Mouse (Mus musculus): ENCODE data around the gene Ddr2.

Gene Ddr2

DNA sequence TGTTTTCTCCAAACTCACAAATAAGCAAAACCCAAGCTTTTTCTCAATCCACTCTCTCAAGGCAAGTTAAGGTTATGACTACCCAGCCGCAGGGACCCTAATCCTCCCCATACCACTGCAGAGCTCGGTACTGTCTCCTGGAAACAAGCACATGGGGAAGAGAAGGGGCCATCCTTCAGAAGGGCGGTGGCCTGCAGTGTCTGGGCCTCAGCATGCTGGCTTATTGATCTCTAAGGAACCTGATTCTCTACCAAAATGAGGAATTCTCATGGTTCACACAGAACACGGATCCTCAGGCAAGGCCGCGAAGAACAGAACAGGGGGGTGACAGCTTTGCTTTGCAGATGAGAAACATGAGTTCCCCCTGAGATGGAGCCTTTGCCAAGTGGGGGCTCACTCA is 159.0 kb downstream of the Ddr2 start:
- intact Hi-C loops (cut with DNase I): no loop called here

DNA sequence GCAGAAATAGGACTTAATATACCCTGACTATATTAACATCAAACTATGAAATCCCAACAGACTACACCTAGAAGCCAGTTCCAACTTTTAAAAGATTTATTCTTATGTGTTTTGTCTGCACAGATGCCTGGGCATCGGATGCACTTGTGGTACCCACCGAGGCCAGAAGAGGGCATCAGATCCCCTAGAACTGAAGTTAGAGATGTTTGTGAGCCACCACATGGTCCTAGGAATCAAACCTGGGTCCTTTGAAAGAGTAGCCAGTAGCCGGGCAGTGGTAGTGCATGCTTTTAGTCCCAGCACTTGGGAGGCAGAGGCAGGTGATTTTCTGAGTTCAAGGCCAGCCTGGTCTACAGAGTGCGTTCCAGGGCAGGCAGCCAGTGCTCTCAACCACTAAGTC is 159.9 kb downstream of the Ddr2 start:
- intact Hi-C loops (cut with DNase I): no loop called here

GRCm38 (mm10) chr1:169949981-169950380 is 160.6 kb downstream of the Ddr2 start:
- intact Hi-C loops (cut with DNase I): loop anchor here (5.0 kb wide), 1 partner anchor 177 kb away; no protein-coding TSS in a partner anchor

DNA sequence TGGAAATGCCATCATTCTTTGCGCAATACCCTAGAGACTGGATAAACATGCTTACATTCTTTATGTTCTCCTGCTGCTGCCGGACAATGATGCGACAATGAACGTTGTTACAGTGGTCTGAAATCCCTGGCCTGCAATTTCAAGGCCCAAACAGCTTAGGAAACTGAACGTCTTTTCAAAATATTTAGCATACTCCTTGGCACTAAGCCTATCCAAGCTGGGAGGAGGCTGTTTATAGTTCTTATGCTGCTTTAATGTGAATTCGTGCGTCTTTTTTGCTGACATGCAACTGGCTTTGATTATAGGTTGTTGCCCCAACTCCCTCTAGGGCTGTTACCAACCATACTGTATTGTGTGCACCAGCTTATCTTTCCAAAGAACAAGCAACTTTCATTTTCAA is 161.7 kb downstream of the Ddr2 start:
- intact Hi-C loops (cut with DNase I): loop anchor here (5.0 kb wide), 1 partner anchor 178 kb away; no protein-coding TSS in a partner anchor

GRCm38 (mm10) chr1:169948280-169948679 is 162.3 kb downstream of the Ddr2 start:
- intact Hi-C loops (cut with DNase I): loop anchor here (5.0 kb wide), 1 partner anchor 179 kb away; no protein-coding TSS in a partner anchor

DNA sequence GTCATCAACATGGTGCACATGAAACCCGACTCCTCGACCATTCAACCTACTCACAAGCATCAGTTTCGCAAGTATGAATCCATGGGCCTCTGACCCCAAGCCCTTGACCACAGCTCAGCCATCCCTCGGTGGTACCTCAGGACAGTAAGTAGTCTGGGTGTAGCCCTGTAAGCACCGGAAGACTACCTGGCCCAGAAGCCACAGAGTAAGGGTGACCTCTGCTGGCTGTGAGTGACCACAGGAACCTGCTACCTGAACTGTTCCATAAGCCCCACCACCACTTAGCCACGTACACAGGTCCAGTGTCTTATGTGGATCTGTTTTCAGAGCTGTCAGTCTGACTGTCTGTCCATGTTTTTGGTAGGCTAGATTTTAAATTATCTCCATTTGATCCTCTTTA is 162.9 kb downstream of the Ddr2 start:
- intact Hi-C loops (cut with DNase I): loop anchor here (5.0 kb wide), 1 partner anchor 180 kb away; no protein-coding TSS in a partner anchor

DNA sequence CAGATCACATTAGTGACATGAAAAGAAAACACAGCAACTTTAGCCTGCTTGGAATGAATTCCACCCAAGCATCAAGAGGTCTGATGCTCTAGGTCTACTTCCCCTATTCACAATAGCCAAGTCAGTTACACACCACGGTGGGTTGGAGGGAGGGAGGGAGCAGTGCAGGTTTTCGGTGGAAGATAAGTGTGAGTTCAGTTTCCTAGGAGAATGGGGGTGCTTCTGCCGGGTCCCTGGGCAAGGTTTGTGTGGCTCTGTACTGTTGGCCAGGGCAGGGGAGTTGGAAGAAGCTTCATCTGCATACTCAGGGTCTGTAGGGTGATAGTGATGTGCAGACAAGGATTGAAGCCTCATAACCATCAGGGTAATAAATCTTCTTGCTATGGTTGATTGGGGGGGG is 164.6 kb downstream of the Ddr2 start:
- intact Hi-C loops (cut with DNase I): loop anchor here (5.0 kb wide), 1 partner anchor 181 kb away; no protein-coding TSS in a partner anchor

- intact Hi-C loops (cut with DNase I): loop anchor here (5.0 kb wide), 2 partner anchors 198 to 267 kb away; no protein-coding TSS in a partner anchor
Observed at GRCm38 (mm10) chr1:169939345-169939744, 171.2 kb downstream of the Ddr2 start.

DNA sequence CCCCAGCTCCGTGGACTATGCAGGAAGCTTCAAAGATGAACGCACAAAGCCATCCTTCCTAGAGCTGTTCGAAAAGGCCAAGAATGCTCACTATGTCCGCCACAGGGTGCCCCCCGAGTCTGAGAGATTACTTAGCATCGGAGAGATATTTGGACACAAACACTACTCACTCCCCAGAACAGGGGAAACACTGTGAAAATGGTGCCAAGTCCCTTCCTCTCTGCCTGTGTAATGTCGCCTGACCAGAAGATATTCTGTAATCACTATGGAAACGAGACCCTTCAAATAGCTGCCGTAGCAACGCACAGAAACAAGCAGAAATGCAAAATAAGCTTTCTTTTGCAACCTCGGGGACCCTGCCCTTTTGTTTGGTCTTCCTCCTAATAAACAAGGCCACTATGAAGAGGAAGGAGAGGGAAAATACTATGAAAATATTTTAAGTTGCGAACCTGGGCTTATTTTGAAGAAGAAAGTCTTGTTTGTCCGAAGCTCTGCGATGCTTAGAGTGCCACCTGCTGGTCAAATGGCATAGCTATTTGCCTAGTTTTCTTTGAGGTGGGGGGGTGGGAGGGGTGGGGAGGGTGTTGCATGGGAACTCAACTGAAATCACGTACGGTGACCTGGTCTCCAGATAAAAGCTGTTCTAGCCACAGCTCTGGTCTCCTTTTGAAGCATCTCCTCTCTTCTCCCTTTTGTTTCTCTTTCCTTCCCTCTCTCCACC is 176.4 kb downstream of the Ddr2 start:
- intact Hi-C loops (cut with DNase I): no loop called here

GRCm38 (mm10) chr1:169932122-169932746 is 178.3 kb downstream of the Ddr2 start:
- intact Hi-C loops (cut with DNase I): no loop called here

GRCm38 (mm10) chr1:169931698-169932097 is 178.9 kb downstream of the Ddr2 start:
- intact Hi-C loops (cut with DNase I): no loop called here

- intact Hi-C loops (cut with DNase I): no loop called here
Observed at GRCm38 (mm10) chr1:169928454-169928971, 182.0 kb downstream of the Ddr2 start, which contains the start of gene Ccdc190. Gene Ccdc190 (plus strand): TSS chr1:169928648.

DNA sequence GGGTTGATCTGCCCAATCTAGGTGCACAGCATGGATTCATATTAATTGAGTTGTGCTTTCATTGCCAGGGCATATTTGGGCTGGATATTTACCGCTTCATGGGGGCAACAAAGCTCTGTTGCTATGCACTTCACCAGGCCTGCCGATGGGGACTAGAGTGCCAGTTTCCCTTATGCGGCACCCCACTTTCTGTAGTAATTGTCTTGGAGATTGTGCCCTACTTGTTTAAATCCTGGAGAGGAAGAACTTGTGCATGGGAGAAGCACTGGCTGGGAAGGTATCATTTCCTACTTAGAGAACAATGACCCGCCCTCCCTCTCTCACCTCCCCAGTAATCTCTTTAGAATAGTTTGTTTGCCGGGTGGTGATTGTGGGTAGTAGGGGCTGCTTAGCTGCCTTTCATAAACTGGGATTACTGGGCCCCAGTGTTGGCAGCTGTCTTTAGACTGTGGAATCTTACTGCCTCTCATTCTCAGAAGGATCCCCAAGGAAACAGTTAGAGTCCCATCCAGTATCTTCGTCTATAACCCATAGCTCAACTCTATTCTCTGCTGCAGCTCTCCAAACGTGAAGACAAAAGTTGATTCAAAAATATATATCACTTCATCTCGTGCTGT is 182.7 kb downstream of the Ddr2 start:
- intact Hi-C loops (cut with DNase I): no loop called here

DNA sequence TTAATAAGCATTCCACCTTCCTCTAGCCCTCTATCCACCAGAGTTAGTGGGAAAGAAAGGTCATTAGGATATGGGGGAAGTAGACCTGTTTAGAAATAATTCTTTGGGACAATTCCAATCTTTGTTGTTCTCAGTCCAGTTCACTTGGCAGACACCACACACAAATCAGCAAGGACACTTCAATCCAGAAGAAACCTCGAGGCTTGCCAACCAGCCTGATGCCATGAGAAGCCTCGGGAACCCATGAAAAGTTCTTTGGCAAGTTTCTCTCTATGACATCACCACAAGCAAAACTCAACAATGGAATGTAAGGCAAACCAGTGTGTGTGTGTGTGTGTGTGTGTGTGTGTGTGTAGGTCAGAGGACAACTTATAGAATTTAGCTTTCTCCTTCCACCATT is 186.0 kb downstream of the Ddr2 start:
- intact Hi-C loops (cut with DNase I): no loop called here

Data from adrenal gland (tissue).